Mouse (Mus musculus): Measurements from ENCODE around the gene Sprtn. TPM values are rescaled to one million over a fixed set of nuclear protein-coding genes. Genes with fewer than 3 reads are reported as not detected.

The Sprtn gene
- total and polyA plus RNA-seq, 3 experiments = 16.0 to 26.5 (median 23.0) TPM

GRCm38 (mm10) chr8:124947865-124948732 lies 50.4 kb downstream of the Sprtn start:
- Histone ChIP-seq H3K27me3 (replicated peaks) (no peaks in the 10 kb centered on the region), H3K36me3 (replicated peaks in 1 of 2; ENCODE audit: control insufficient read depth in 1 of 2, insufficient read depth in 1 of 2, low read length in 1 of 2) (peaks cover 0 to 29% of the 10 kb centered on the region in 2 experiments), H3K9ac (ENCODE audit: insufficient read depth, low read depth) (peak overlapping the region; percentile 56), H3K4me2 (ENCODE audit: insufficient read depth, low read depth, poor library complexity, severe bottlenecking) (peak overlapping the region; percentile 96), H3K4me3 (replicated peaks in 1 of 3; ENCODE audit: low read depth in 2 of 3, low read length in 2 of 3, poor library complexity in 1 of 3) (peak overlapping the region; percentile 86 to 96 (median 91)), H3K79me2 (replicated peaks; ENCODE audit: control insufficient read depth, extremely low read depth, insufficient read depth, poor library complexity, severe bottlenecking) (peaks cover 9% of the 10 kb centered on the region; the same call in 1 of the 2 replicates), H3K4me1 (ENCODE audit: control insufficient read depth in 1 of 2, insufficient read depth in 2 of 2) (peaks cover 7 to 28% of the 10 kb centered on the region in 2 experiments), H3K9me3 (replicated peaks; ENCODE audit: low read length) (no peaks in the 10 kb centered on the region), H3K27ac (ENCODE audit: insufficient read depth, low read depth) (no peak overlapping the region)
- dilution Hi-C loops (cut with MboI; ENCODE audit: extremely low pct_ligation_motif_present, extremely low pct_unique_long_range_greater_than_20kb, low sequenced_read_pairs) = no loop called here
- TF ChIP-seq SIN3A (IDR thresholded peaks at IDR 0.05; ENCODE audit: low read length) (peak; percentile 67), TCF12 (IDR thresholded peaks at IDR 0.05; ENCODE audit: low read depth, low read length) (0 out of 2 replicates have a peak, but pooled peaks have one; percentile 20), ZC3H11A (IDR thresholded peaks at IDR 0.05; ENCODE audit: low read depth, low read length) (no peak), UBTF (IDR thresholded peaks at IDR 0.05; ENCODE audit: low read depth, low read length) (peak; percentile 58), MAX (IDR thresholded peaks at IDR 0.05; ENCODE audit: low read length) (no peak), POLR2A (IDR thresholded peaks at IDR 0.05; ENCODE audit: low read depth, low read length) (no peak)
- in situ Hi-C loops (cut with MboI; ENCODE audit: low pct_ligation_motif_present, low pct_unique_long_range_greater_than_20kb, low sequenced_read_pairs) = no loop called here
- DNase-seq (ENCODE audit: extremely low read depth) = no peak

GRCm38 (mm10) chr8:124948733-124949111 lies 51.0 kb downstream of the Sprtn start:
- Histone ChIP-seq H3K4me1 (ENCODE audit: control insufficient read depth in 1 of 2, insufficient read depth in 2 of 2) (peaks cover 7 to 28% of the 10 kb centered on the region in 2 experiments), H3K79me2 (replicated peaks; ENCODE audit: control insufficient read depth, extremely low read depth, insufficient read depth, poor library complexity, severe bottlenecking) (peaks cover 9% of the 10 kb centered on the region; the same call in 1 of the 2 replicates), H3K9me3 (replicated peaks; ENCODE audit: low read length) (no peaks in the 10 kb centered on the region), H3K36me3 (replicated peaks in 1 of 2; ENCODE audit: control insufficient read depth in 1 of 2, insufficient read depth in 1 of 2, low read length in 1 of 2) (peaks cover 0 to 22% of the 10 kb centered on the region in 2 experiments), H3K4me2 (ENCODE audit: insufficient read depth, low read depth, poor library complexity, severe bottlenecking) (peak overlapping the region; percentile 32; the same call in 1 of the 2 replicates), H3K27ac (ENCODE audit: insufficient read depth, low read depth) (no peak overlapping the region), H3K27me3 (replicated peaks) (no peaks in the 10 kb centered on the region), H3K9ac (ENCODE audit: insufficient read depth, low read depth) (peak overlapping the region; percentile 56), H3K4me3 (replicated peaks in 1 of 3; ENCODE audit: low read depth in 2 of 3, low read length in 2 of 3, poor library complexity in 1 of 3) (peak overlapping the region; percentile 86 to 96 (median 91))
- DNase-seq (ENCODE audit: extremely low read depth) = no peak
- TF ChIP-seq UBTF (IDR thresholded peaks at IDR 0.05; ENCODE audit: low read depth, low read length) = peak; percentile 31
- no peak for TF ChIP-seq USF2 (conservative IDR thresholded peaks at IDR 0.05; ENCODE audit: low read depth, low read length)
- dilution Hi-C loops (cut with MboI; ENCODE audit: extremely low pct_ligation_motif_present, extremely low pct_unique_long_range_greater_than_20kb, low sequenced_read_pairs) (no loop called here), in situ Hi-C loops (cut with MboI; ENCODE audit: low pct_ligation_motif_present, low pct_unique_long_range_greater_than_20kb, low sequenced_read_pairs) (no loop called here)

GRCm38 (mm10) chr8:124949209-124950068 lies 51.8 kb downstream of the Sprtn start, which contains the start of gene Egln1:
Egln1 (minus strand) TSS chr8:124949324.
- Histone ChIP-seq H3K4me2 (ENCODE audit: insufficient read depth, low read depth, poor library complexity, severe bottlenecking) (peak within 1 kb of the TSS; percentile 96), H3K4me3 (replicated peaks in 1 of 3; ENCODE audit: low read depth in 2 of 3, low read length in 2 of 3, poor library complexity in 1 of 3) (peak within 1 kb of the TSS; percentile 86 to 96 (median 91)), H3K36me3 (replicated peaks in 1 of 2; ENCODE audit: control insufficient read depth in 1 of 2, insufficient read depth in 1 of 2, low read length in 1 of 2) (peaks cover 0 to 18% of the 10 kb centered on the region in 2 experiments), H3K27me3 (replicated peaks) (no peaks in the 10 kb centered on the region), H3K4me1 (ENCODE audit: control insufficient read depth in 1 of 2, insufficient read depth in 2 of 2) (peaks cover 7 to 25% of the 10 kb centered on the region in 2 experiments), H3K9me3 (replicated peaks; ENCODE audit: low read length) (no peaks in the 10 kb centered on the region), H3K9ac (ENCODE audit: insufficient read depth, low read depth) (peak within 1 kb of the TSS; percentile 98), H3K79me2 (replicated peaks; ENCODE audit: control insufficient read depth, extremely low read depth, insufficient read depth, poor library complexity, severe bottlenecking) (peaks cover 9% of the 10 kb centered on the region; the same call in 1 of the 2 replicates), H3K27ac (ENCODE audit: insufficient read depth, low read depth) (0 out of 2 replicates have a peak within 1 kb of the TSS, but pooled peaks have one; percentile 11)
- DNase-seq (ENCODE audit: extremely low read depth) = peak; percentile 47
- in situ Hi-C loops (cut with MboI; ENCODE audit: low pct_ligation_motif_present, low pct_unique_long_range_greater_than_20kb, low sequenced_read_pairs) (no loop called here), dilution Hi-C loops (cut with MboI; ENCODE audit: extremely low pct_ligation_motif_present, extremely low pct_unique_long_range_greater_than_20kb, low sequenced_read_pairs) (no loop called here)
- TF ChIP-seq ZC3H11A (IDR thresholded peaks at IDR 0.05; ENCODE audit: low read depth, low read length) (no peak), SMC3 (IDR thresholded peaks at IDR 0.05; ENCODE audit: low read depth, low read length) (no peak), RAD21 (IDR thresholded peaks at IDR 0.05; ENCODE audit: low read depth, low read length) (no peak), IRF4 (IDR thresholded peaks at IDR 0.05; ENCODE audit: low read depth, low read length) (0 out of 2 replicates have a peak, but pooled peaks have one; percentile 23), ELF1 (IDR thresholded peaks at IDR 0.05; ENCODE audit: low read depth, low read length) (peak; percentile 72), MYC (IDR thresholded peaks at IDR 0.05; ENCODE audit: low read depth, low read length) (no peak), MAZ (IDR thresholded peaks at IDR 0.05; ENCODE audit: low read depth, low read length) (0 out of 2 replicates have a peak, but pooled peaks have one; percentile 20), HCFC1 (IDR thresholded peaks at IDR 0.05; ENCODE audit: low read depth, low read length) (peak; percentile 54), ZKSCAN1 (IDR thresholded peaks at IDR 0.05; ENCODE audit: borderline replicate concordance, low read depth, low read length) (no peak), MEF2A (IDR thresholded peaks at IDR 0.05; ENCODE audit: borderline replicate concordance, low read depth, low read length) (0 out of 2 replicates have a peak, but pooled peaks have one; percentile 33), MXI1 (IDR thresholded peaks at IDR 0.05; ENCODE audit: low read depth, low read length) (no peak), ZMIZ1 (IDR thresholded peaks at IDR 0.05; ENCODE audit: low read depth, low read length) (peak; percentile 32; the same call in 1 of the 2 replicates), JUND (conservative IDR thresholded peaks at IDR 0.05; ENCODE audit: low read depth, low read length) (no peak), NELFE (IDR thresholded peaks at IDR 0.05; ENCODE audit: low read depth, low read length) (peak; percentile 84), BHLHE40 (IDR thresholded peaks at IDR 0.05; ENCODE audit: low read depth, low read length) (no peak)
